Mouse (Mus musculus) adrenal gland, postnatal 0 days (tissue): ENCODE results near the gene Trp53i11. TPM values are rescaled to one million over a fixed set of nuclear protein-coding genes. Genes with fewer than 3 reads are reported as not detected.

Source experiments
- polyA plus RNA-seq: library from polyadenylated mRNA; unstranded; fragments of >200 nt; fragmentation: Nextera tagmentation; extraction: Ambion mirVana; gene quantifications from 2 replicates; pipeline ENCODE4 v1.2.1, GENCODE M21; 2015

The Trp53i11 gene
- polyA plus RNA-seq, result 42.2 and 70.4 TPM in 2 replicates

GRCm38 (mm10) chr2:93187323-93187996, at the start of gene Trp53i11:
Trp53i11 (plus strand) TSS chr2:93187548.

Other genes with a start within 250 kb of the Trp53i11 start
- 8.8 and 15.7 TPM in 2 replicates for gene Prdm11, start 141.4 kb upstream of the Trp53i11 start, polyA plus RNA-seq
- gene Tspan18, start 147.0 kb downstream of the Trp53i11 start, polyA plus RNA-seq, result 35.5 and 58.3 TPM in 2 replicates